Comparison of ENCODE assay signal across 14 mouse cellular contexts in genomic region chr10:87740323-87740722, GRCm38 (mm10).
A peak's percentile ranks its signal among the peaks of the same experiment; 100 is the strongest.
DNase-seq lines count a peak whose midpoint lies in the region; ATAC-seq lines count a peak whose summit lies in the region.
"Had no signal": no experiment of that assay in that cellular context is flagged by ENCODE, and none has a peak within 500 bp of the region (broad histone marks: within the 10 kb centered on the region; RNA-seq: fewer than 3 reads in every experiment).

No protein-coding gene starts in this region.

- H3K27ac ChIP-seq in stomach, embryonic 15.5 days: peak overlapping the region; percentile 57; the same call in 1 of the 2 replicates
- no peak overlapping the region for H3K27ac ChIP-seq in forebrain, embryonic 13.5 days
- H3K27ac ChIP-seq: forebrain, embryonic 10.5 days had no signal

- H3K27me3 ChIP-seq in stomach, embryonic 15.5 days (replicated peaks): no peaks in the 10 kb centered on the region
- H3K27me3 ChIP-seq in forebrain, embryonic 13.5 days: no peaks in the 10 kb centered on the region
- H3K27me3 ChIP-seq: megakaryocyte, embryonic 14.5 days; Patski had no signal

- no peak overlapping the region for H3K4me2 ChIP-seq in stomach, embryonic 15.5 days
- H3K4me2 ChIP-seq in forebrain, embryonic 13.5 days: no peak overlapping the region
- H3K4me2 ChIP-seq: lung, embryonic 14.5 days had no signal

- no peaks in the 10 kb centered on the region for H3K36me3 ChIP-seq in stomach, embryonic 15.5 days
- H3K36me3 ChIP-seq in forebrain, embryonic 13.5 days (ENCODE audit: poor library complexity, severe bottlenecking): no peaks in the 10 kb centered on the region
- H3K36me3 ChIP-seq: forebrain, embryonic 10.5 days had no signal

- H3K9me3 ChIP-seq in stomach, embryonic 15.5 days: no peaks in the 10 kb centered on the region
- H3K9me3 ChIP-seq in forebrain, embryonic 13.5 days (replicated peaks): no peaks in the 10 kb centered on the region
- H3K9me3 ChIP-seq: forebrain, embryonic 10.5 days; megakaryocyte, embryonic 14.5 days had no signal

- H3K4me3 ChIP-seq in stomach, embryonic 15.5 days (replicated peaks): no peak overlapping the region
- no peak overlapping the region for H3K4me3 ChIP-seq in forebrain, embryonic 13.5 days
- H3K4me3 ChIP-seq: forebrain, embryonic 10.5 days; megakaryocyte, embryonic 14.5 days; myocyte had no signal

- H3K9ac ChIP-seq in stomach, embryonic 15.5 days: no peak overlapping the region
- H3K9ac ChIP-seq in forebrain, embryonic 13.5 days: no peak overlapping the region
- H3K9ac ChIP-seq: lung, embryonic 14.5 days had no signal

- WGBS in stomach, embryonic 15.5 days: 46% methylated on average over 8 of the region's 8 CpGs
- WGBS in forebrain, embryonic 13.5 days: 69% methylated on average over 8 of the region's 8 CpGs

- peak; percentile 63; the same call in 1 of the 2 replicates for ATAC-seq in stomach, embryonic 15.5 days (ENCODE audit: insufficient read depth, low FRiP score, low read depth)
- ATAC-seq in forebrain, embryonic 13.5 days: no peak
- no peak for ATAC-seq in erythroblast, adult 5-6 weeks (replicated peaks; ENCODE audit: low FRiP score, poor library complexity, severe bottlenecking)
- ATAC-seq: hindbrain, embryonic 16.5 days; Patski had no signal

- H3K4me1 ChIP-seq in stomach, embryonic 15.5 days: no peaks in the 10 kb centered on the region
- H3K4me1 ChIP-seq in forebrain, embryonic 13.5 days: no peaks in the 10 kb centered on the region
- H3K4me1 ChIP-seq: forebrain, embryonic 10.5 days; megakaryocyte, embryonic 14.5 days had no signal

- peak; percentile 25 for DNase-seq in layer of hippocampus, adult 11-12 months (ENCODE audit: low spot score)
- DNase-seq in layer of hippocampus, postnatal 25 days (ENCODE audit: extremely low spot score in 1 of 2, low spot score in 1 of 2): no peak
- peak; percentile 12 for DNase-seq in forelimb bud, embryonic 11.5 days (ENCODE audit: low read depth, low spot score)
- DNase-seq in heart, adult 8-10 months (ENCODE audit: low spot score): peak; percentile 26
- DNase-seq: adrenal gland, adult 2 months; lung, embryonic 14.5 days had no signal

Comparison
In these comparisons a context has a peak if more than half of its experiments do, and no peak if none do; other contexts are left out.
1. DNase-seq: peak in layer of hippocampus, adult 11-12 months (single experiment), forelimb bud, embryonic 11.5 days (single experiment) and heart, adult 8-10 months (single experiment); none in layer of hippocampus, postnatal 25 days (0 of 2).